Mouse (Mus musculus) erythroblast, embryonic 14.5 days (primary cell): Measurements from ENCODE around the gene Rnf144b. TPM values are rescaled to one million over a fixed set of nuclear protein-coding genes. Genes with fewer than 3 reads are reported as not detected.

Experiments used
- H3K27me3 ChIP-seq: 2 replicates; pipeline ENCODE4 v1.6.1; 2012; ENCODE audit warnings: inconsistent platforms; ENCODE audit not compliant: control insufficient read depth
- H3K36me3 ChIP-seq: 2 replicates; pipeline ENCODE4 v1.6.1; 2012; ENCODE audit warnings: mild to moderate bottlenecking, inconsistent platforms; ENCODE audit not compliant: control insufficient read depth
- H3K4me1 ChIP-seq: 2 replicates; pipeline ENCODE4 v1.6.1; 2012; ENCODE audit warnings: inconsistent platforms; ENCODE audit not compliant: control insufficient read depth
- H3K4me3 ChIP-seq: replicated peaks from 2 replicates; pipeline ENCODE3; 2012; ENCODE audit warnings: moderate library complexity, mild to moderate bottlenecking, inconsistent platforms
- H3K9me3 ChIP-seq: 2 replicates; pipeline ENCODE4 v1.6.1; 2012; ENCODE audit warnings: low read length, inconsistent platforms, mixed read lengths; ENCODE audit not compliant: control insufficient read depth
- GATA1 ChIP-seq: IDR thresholded peaks from 2 replicates; pipeline ENCODE4 v1.6.1; 2012; ENCODE audit warnings: low read length, inconsistent platforms, mixed read lengths
- TAL1 ChIP-seq: IDR thresholded peaks from 3 replicates; pipeline ENCODE4 v1.6.1; 2012; ENCODE audit warnings: low read length, inconsistent platforms, mixed read lengths
- polyA plus RNA-seq: library from polyadenylated mRNA; stranded (reverse); fragments of >175 nt; gene quantifications from 2 replicates; pipeline ENCODE4 v1.2.3, GENCODE M21; 2012

The Rnf144b gene
- polyA plus RNA-seq, 1 experiment, result not detected

DNA sequence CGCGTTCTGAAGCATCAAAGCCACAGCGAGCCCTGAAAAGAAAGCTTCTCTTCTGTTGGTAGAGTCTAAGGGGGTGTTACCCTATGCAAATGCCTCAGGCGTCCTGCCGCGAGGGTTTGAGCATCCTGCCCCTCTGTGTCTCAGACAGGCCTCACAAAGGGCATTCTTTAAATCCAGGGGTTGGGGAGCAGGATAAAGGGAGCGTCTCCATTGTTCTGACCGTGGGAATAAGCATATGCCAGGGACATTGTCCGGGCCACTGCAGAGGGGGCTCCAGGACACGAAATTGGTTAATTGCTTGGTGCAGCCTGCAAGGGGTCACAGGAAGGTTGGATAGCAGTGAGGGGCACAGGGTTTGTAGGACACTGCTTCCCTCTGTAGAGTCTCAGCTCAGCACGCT, 151.0 kb downstream of the Rnf144b start:
- no peaks in the 10 kb centered on the region for H3K27me3 ChIP-seq
- no peak for TF ChIP-seq TAL1
- no peak for TF ChIP-seq GATA1
- H3K36me3 ChIP-seq, result no peaks in the 10 kb centered on the region
- no peak overlapping the region for H3K4me3 ChIP-seq
- H3K9me3 ChIP-seq, result no peaks in the 10 kb centered on the region
- no peaks in the 10 kb centered on the region for H3K4me1 ChIP-seq

DNA sequence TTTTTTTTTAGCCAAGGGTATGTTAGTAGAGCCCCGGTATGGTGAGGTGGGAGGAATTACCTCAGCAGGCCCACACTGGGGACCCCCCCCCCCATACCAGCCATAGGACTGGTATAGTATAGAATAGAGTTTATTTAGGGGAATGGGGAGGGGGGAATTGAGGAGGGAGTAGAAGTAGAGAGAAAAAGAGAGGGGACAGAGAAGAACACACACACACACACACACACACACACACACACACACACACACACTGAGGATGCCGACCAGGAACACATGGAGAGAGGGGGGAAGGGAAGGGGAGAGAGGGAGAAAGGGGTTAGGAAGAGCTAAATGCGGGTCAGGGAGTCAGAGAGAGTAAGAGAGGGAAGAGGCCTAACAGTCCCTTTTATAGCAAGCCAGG, 151.7 kb downstream of the Rnf144b start:
- Histone ChIP-seq H3K4me1 (no peaks in the 10 kb centered on the region), H3K9me3 (no peaks in the 10 kb centered on the region), H3K4me3 (no peak overlapping the region), H3K36me3 (no peaks in the 10 kb centered on the region), H3K27me3 (no peaks in the 10 kb centered on the region)
- TF ChIP-seq TAL1, result no peak
- no peak for TF ChIP-seq GATA1

DNA sequence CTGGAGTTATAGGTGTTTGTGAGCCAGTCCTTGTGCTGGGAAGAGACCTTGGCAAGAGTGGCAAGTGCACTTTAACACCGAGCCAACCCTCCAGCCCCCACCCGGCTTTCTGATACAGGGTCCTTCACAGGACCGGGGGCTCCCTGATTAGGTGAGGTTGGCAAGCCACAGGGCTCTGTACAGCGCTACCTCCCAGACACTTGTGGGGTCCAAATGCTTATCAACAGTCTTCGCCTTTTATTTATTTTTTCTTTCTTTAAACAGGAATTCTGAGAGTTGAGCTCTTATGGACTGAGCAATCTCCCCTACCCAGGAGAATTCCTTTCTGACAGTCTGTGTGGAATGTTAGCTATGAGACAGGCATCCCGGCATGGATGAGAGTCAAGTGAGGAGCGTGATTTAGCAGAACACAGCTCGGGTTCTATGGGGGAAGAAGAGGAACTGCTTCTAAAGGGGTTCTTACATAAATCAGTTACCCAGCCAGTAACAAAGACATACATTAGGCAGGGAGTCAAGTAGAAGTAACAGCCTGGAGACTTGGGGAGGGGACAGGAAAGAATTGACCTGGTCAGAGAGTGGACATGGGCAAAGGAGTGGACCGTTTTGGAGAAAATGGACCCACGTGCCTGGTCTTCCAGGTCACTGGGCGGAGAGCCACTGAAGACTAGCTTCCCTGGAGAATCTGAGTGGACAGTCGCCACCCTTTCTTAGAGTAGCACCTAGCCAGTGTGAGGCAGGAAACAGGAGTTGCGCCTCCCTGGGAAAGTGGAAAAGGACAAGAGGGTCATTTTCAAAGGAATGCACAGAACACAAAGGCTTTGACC, 154.8 kb downstream of the Rnf144b start:
- no peak for TF ChIP-seq TAL1
- TF ChIP-seq GATA1, result no peak
- H3K9me3 ChIP-seq, result no peaks in the 10 kb centered on the region
- H3K4me1 ChIP-seq, result peaks cover 2% of the 10 kb centered on the region
- H3K4me3 ChIP-seq, result no peak overlapping the region
- no peaks in the 10 kb centered on the region for H3K36me3 ChIP-seq
- H3K27me3 ChIP-seq, result no peaks in the 10 kb centered on the region

DNA sequence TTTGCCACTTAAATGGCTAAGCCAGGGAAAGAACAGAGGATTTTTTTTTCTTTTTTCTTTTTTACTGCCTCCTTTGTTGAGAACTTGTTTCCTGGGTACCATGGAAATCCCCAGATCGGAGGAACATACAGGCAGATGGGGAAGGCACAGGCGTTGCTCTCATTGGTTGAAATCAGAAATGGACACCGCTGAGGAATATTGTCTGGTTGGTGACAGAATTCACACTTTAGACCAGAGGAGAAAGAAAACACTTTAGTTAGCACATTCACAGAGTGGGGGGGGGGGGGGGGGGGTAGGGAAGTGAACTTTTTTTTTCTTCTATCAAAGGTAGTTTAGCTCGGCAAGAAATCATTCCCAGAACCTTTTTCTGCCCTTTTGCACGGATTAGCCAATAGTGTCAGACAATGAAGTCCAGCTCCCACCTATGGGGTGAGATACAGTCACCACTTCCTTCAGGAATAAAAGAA, 155.4 kb downstream of the Rnf144b start:
- no peak overlapping the region for H3K4me3 ChIP-seq
- H3K4me1 ChIP-seq, result peaks cover 3% of the 10 kb centered on the region
- no peaks in the 10 kb centered on the region for H3K27me3 ChIP-seq
- H3K36me3 ChIP-seq, result no peaks in the 10 kb centered on the region
- peaks cover 2% of the 10 kb centered on the region; the same call in 1 of the 2 replicates for H3K9me3 ChIP-seq
- TF ChIP-seq GATA1 (no peak), TAL1 (no peak)

DNA sequence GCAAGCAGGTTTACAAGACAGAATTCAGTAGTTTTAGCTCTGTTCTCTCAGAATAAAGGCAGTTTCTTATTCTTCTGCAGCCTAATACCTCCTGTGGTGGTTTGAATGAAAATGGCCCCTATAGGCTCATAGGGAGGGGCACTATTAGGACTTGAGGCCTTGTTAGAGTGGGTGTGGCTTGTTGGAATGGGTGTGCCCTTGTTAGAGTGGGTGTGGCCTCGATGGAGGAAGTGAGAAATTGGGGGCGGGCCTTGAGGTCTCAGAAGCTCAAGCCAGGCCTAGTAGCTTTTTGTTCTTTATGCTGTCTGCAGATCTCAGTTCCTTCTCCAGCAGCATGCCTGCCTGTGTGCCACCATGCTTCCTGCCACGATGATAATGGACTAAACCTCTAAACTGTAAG, 159.8 kb downstream of the Rnf144b start:
- TF ChIP-seq TAL1 (no peak), GATA1 (no peak)
- H3K36me3 ChIP-seq, result no peaks in the 10 kb centered on the region

DNA sequence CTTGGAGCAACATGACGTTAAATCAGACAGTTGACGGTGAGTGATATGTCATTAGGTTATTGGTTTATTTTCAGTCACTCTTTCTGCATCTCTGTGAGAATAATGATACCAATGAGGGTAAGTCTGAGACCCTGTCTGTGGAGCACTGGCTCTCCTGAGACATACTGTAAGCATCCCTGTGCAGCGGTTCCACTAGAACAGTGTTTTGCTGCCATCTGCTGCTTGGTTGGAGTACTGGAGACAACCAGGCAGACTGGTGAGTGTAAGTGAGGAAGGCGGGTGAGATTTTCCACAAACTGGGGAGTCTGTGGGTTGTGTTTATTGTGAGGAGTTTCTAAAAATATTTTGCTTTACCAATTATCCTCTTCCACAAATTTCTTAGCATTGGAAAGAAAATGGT, 166.0 kb downstream of the Rnf144b start:
- Histone ChIP-seq H3K27me3 (no peaks in the 10 kb centered on the region), H3K36me3 (no peaks in the 10 kb centered on the region), H3K9me3 (no peaks in the 10 kb centered on the region), H3K4me3 (no peak overlapping the region), H3K4me1 (no peaks in the 10 kb centered on the region)
- TF ChIP-seq TAL1, result no peak
- TF ChIP-seq GATA1, result no peak

More for the DNA sequence above, 159.8 kb downstream of the Rnf144b start:
- peaks cover 4% of the 10 kb centered on the region; the same call in 1 of the 2 replicates for H3K9me3 ChIP-seq
- H3K4me1 ChIP-seq, result peaks cover 3% of the 10 kb centered on the region
- H3K27me3 ChIP-seq, result no peaks in the 10 kb centered on the region
- H3K4me3 ChIP-seq, result no peak overlapping the region

DNA sequence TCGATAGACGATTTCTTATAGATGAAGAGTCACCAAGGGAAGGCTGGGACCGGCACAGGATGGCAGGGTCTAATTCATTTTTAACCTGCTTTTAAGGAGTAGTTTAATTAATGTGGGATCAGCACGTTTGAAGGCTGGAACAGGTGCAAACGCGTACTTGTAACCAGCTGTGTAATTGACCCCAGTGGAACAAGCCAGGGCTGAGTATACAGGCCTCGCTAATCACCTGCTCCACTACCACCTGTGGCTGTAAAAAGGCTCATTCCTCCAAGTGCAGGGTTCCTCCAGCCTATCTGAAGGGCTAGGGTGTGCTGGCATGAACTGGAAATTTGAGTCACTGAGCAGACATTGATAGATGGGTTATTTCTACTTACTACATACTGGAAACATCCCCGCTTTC, 174.0 kb downstream of the Rnf144b start:
- Histone ChIP-seq H3K27me3 (no peaks in the 10 kb centered on the region), H3K4me1 (no peaks in the 10 kb centered on the region), H3K36me3 (no peaks in the 10 kb centered on the region), H3K4me3 (no peak overlapping the region), H3K9me3 (no peaks in the 10 kb centered on the region)
- TF ChIP-seq GATA1 (no peak), TAL1 (no peak)

Other genes with a start within 250 kb of the Rnf144b start
- 0.01 TPM in 2 replicates for gene Kif13a, start 192.8 kb upstream of the Rnf144b start, polyA plus RNA-seq
- not detected in 2 replicates for gene Nhlrc1, start 107.8 kb upstream of the Rnf144b start, polyA plus RNA-seq
- gene Kdm1b, start 79.2 kb upstream of the Rnf144b start, polyA plus RNA-seq, result 0.04 and 0.06 TPM in 2 replicates
- 0.01 TPM in 1 of 2 replicates, not detected in the other for gene Tpmt, start 77.9 kb upstream of the Rnf144b start, polyA plus RNA-seq
- gene Dek, start 16.5 kb upstream of the Rnf144b start, polyA plus RNA-seq, result 325 and 343 TPM in 2 replicates